Mouse (Mus musculus) embryo, embryonic 11.5 days (tissue): ENCODE results near the gene Ralgps1.
"Not testable (repeated sequence)": the region's sequence is repeated elsewhere in the genome, so short reads cannot be mapped to it uniquely, and the experiment has no call there.

ENCODE experiments used
- DNase-seq: peaks from one replicate; pipeline ENCODE4 v3.0.0-alpha.2; 2012; ENCODE audit warnings: low read depth, low spot score

Ralgps1 gene

GRCm38 (mm10) chr2:33361139-33361716 is 10.1 kb downstream of the Ralgps1 start:
- no peak for DNase-seq

DNA sequence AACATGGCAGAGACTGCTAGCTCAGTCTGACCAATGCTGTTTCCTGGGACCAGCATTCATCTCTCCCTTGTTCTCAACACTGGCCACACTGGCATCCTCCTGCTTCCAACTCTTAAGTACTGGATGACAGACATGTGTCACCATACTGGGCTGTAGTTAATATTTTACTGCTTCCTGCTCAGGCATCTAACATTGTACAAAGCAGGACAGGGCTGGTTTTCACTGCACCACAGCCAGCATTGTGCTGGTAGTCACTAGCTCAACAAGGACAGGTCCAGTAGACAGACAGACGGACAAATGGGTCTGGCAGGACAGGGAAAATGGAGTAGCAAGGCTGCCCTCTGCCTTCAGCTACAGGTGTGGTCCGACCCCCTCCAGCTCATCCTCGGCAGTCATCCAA is 10.7 kb downstream of the Ralgps1 start:
- no peak for DNase-seq

DNA sequence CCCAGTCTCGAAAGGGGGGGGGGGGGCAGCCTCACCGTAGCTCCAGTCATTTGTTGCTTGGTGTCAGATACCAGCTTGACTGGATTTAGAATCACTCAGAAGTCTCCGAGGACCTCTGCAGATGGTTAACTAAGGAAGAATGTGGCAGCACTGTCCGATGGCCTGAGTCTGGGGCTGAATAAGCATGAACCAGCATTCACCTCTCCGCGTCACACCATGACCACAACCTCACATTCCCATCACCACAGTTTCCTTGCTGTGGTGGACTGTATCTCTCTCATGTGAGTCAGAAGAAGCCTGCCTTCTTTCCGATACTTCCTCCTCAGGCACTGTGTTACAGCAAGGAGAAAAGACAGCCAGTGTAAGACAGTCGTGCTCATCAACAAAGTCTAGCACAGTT is 12.1 kb downstream of the Ralgps1 start:
- no peak for DNase-seq

DNA sequence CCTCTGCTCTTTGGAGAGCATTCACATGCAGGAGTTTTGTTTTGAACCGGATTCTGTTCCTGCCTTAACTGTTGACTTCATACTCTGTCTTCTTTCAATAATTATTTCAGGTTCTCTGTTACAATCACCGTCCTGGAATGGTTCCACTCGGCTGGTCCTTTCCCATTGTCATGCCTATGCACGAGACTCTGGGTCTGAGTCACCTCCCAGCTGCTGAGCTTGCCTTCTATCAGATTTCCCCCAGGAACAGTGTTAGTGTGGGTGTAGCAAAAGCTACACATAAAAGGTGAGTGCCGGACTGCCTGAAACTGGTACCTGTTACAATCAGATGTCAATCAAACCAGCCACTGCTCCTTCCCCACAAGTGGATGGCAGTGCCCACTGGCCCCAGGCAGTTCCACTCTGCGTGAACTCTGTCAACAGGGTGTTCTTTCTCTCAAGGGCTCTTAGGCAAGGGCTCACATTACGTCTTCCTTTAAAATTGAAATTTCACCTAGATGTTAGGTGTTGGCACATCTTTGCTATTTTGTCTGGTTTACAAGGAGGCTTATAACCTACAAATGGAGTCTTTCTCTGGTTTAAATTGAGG is 13.9 kb downstream of the Ralgps1 start:
- no peak for DNase-seq

DNA sequence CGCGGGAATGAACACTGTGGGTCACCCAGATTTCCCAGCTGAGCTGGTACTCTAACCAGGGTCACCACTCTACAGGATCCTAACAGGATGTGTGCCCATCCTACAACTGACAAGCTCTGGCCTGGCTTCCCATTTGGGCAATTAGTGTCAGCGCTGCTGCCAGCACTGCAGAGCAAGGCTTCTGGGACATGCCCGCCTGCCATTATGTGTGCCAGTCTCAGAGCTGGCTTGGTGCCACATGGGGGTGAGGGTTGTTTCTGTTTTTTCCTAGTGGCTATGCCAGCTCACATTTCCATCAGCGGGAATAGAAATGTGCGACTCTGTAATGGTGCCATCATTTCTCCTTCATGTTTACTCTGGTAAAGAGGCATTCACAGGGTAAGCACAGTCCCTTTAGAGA is 15.7 kb downstream of the Ralgps1 start:
- DNase-seq: no peak

- no peak for DNase-seq
Measured at GRCm38 (mm10) chr2:33353432-33353831, 17.9 kb downstream of the Ralgps1 start.

GRCm38 (mm10) chr2:33351449-33351848 is 19.8 kb downstream of the Ralgps1 start:
- DNase-seq: no peak

- no peak for DNase-seq
Measured at GRCm38 (mm10) chr2:33350921-33351320, 20.4 kb downstream of the Ralgps1 start.

DNA sequence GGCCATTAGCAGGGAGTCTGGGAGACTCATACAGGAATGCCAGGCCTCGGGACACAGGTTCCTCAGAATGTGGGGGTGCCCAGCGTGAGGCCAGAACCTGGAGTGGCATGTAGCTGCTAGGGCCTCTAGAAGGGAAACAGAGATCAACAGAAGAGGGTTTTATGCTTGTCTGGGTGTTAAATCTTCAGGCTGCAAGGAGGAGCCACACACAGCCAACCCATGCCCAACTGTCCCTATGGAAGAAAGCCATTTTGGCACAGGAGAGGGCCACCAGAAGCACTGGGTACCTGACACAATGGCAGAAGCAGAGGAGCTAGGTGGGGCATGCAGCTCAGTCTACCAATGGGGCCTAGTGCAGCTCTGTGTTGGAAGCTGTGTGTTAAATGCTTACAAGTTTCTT is 21.7 kb downstream of the Ralgps1 start:
- DNase-seq: no peak

DNA sequence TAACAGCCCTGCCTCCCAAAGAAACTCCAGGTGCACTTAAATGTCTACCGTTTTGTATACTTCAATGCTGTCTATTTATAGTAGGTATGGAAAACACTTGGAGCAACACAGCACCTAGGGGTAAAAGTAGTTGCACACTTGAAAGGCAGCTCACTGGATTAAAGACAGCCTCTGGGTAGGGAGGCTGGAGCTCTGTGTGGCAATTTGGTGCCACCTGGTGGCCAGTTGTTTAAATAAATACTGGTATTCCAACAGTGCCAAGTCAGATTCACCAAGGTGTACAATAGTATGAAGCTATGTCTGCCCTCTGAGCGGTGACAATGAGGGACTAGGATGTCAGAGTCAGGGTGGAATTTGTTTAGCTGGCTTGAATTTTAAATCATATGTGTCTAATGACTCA is 22.2 kb downstream of the Ralgps1 start:
- DNase-seq: peak; percentile 78

DNA sequence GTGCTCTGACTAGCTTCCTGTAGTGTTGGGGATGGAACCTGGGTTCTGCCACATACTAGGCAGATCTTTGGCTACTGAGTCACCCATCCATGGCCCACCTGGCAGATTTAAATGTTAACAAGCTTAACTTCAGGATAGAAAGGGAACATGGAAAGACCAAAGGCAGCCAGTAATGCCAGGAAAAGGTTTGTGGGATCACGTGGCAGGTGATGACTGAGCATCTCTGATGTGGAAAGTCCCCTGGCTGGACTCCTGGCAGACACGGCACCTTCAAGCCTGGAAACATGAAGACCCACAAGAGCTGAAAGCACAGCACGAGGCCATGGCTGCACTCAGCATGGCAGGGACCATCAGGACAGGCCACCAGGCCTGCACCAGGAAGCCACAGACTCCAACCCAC is 23.0 kb downstream of the Ralgps1 start:
- DNase-seq: no peak

GRCm38 (mm10) chr2:33347607-33348006 is 23.7 kb downstream of the Ralgps1 start:
- DNase-seq: no peak

DNA sequence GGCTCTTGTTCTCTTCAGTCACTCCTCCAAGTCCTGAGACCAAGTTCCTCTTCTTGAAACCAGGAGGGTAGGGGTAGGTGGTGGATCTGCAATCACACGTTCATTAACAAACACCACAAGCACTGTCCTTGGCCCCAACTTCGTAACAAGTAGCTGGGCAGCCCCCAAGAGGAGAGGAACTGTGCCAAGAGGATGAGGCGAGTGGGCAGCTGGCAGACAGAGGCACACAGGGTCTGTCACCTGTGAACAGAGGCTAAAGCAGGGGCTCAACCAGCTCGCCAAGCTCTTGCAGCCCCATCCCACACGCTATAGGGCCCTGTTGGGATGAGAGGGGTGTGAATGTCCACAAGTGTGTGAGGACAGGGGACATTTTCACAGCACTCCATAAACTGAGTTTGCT is 24.5 kb downstream of the Ralgps1 start:
- no peak for DNase-seq

- DNase-seq: no peak
Measured at GRCm38 (mm10) chr2:33345956-33346355, 25.3 kb downstream of the Ralgps1 start.

- no peak for DNase-seq
Measured at GRCm38 (mm10) chr2:33345475-33345874, 25.8 kb downstream of the Ralgps1 start.

DNA sequence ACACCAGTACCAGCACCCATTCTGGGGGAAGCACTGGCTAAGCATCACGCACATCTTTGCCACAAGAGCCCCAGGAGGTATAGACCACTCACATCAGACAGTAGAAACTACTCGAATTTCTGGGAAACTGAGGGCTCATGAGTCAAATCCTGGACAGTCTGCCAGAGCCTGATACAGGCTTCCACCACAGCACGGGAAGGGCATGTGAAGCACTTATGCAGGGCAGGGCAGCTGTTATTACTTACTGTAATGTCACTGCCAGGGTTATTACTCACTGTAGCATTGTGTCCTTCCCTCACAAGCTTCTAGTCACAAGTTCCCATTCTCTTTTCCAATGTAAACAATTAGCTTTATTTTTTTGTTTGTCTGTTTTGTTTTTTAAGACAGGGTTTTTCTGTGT is 27.9 kb downstream of the Ralgps1 start:
- DNase-seq: no peak

DNA sequence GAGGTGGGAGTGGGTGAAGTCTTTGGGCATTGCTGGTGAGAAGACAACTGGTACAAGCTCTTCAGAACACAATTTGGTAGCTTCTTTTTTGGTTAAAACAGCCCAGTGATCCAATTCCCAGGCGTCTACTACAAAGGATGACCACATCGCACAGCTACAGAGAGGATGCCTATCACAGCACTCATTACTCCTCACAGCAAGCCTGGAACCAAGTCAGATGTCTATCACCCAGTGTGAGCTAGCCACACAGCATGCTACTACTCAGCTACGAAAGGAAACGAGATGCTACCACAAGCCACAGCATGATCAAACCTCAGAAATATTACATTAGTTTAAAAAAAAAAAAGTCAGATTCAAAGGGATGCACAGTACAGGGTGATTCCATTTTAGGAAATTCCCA is 29.1 kb downstream of the Ralgps1 start:
- DNase-seq: no peak

DNA sequence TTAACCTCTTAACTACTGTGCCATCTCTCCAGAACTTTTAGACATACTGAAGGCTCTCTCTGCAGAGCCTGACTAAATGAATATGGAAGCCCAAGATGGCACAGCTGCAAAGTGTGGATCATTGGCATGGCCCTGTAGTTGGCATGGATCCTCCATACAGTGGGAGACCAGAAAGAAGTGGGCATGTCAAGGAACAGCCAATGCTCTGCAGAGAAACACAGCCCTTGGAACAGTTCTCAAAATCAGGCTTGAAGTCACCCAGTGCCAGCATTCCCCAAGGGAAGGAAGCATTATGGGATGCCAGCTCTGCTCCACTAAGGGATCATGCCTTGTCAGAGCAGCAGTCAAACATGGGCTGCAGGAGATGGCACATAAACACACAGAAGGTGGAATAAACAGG is 35.5 kb downstream of the Ralgps1 start:
- no peak for DNase-seq

- DNase-seq: no peak
Measured at GRCm38 (mm10) chr2:33329622-33330021, 41.7 kb downstream of the Ralgps1 start.

- DNase-seq: no peak
Measured at GRCm38 (mm10) chr2:33328941-33329340, 42.3 kb downstream of the Ralgps1 start.

- no peak for DNase-seq
Measured at GRCm38 (mm10) chr2:33325359-33325758, 45.9 kb downstream of the Ralgps1 start.

DNA sequence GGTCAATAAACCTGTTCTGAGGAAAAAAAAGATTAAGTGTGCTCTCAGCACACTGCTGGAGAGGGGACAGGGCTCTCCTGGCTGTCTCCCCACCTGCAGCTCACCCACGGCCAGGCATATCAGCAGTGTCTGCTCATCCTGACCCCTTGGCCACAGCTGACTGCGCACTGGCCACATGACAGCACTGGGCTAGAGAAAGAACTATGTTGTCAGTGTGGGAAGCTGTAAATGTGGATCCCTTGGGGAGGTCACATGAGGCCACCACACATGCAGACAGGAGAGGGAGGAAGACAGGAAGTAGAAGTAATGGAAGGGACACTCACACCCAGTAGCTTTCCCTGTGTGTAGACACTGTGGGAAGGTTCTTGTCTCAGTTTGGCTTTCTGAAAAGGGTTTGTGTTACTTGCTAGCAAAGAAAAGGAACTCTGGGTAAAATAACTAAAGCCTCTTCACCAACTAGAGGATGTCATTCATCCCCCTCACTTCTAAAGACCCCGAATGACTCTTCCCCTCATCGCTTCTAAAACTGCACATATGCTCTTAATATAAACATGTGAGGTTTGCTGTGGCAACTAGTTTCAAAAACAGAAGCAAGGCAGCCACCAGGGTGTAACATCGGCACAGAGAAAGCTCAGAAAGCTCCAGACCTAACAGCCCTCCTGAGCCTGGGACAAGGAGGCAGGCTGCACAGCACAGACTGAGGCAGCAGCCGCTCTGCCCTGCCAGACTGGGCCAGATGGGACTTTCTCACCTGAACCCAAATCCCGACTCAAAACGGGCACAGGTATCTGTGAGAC is 47.3 kb downstream of the Ralgps1 start:
- no peak for DNase-seq

GRCm38 (mm10) chr2:33323043-33323625 is 48.2 kb downstream of the Ralgps1 start:
- not testable (repeated sequence) for DNase-seq
